Mouse (Mus musculus): ENCODE results near the gene Msto1. TPM values are rescaled to one million over a fixed set of nuclear protein-coding genes. Genes with fewer than 3 reads are reported as not detected.
"Not testable (repeated sequence)": the region's sequence is repeated elsewhere in the genome, so short reads cannot be mapped to it uniquely, and the experiment has no call there.

The Msto1 gene
- 10 to 100 TPM; 12.9 to 13.4 TPM for total RNA-seq (2021)
- long read RNA-seq, experiment 1, transcript Msto1-202 (14 exons, 1,875 nt) = major isoform, 14 of 22 reads
- long read RNA-seq, experiment 1, partial matches to known transcripts = 6 of 22 reads
- long read RNA-seq, experiment 1, other reads (novel, unspliced or antisense) = 2 of 22 reads
- long read RNA-seq, experiment 2, partial matches to known transcripts = 0 of 10 reads
- long read RNA-seq, experiment 2, other reads (novel, unspliced or antisense) = 7 of 10 reads

- peak; percentile 94 to 96 for DNase-seq
Observed at GRCm38 (mm10) chr3:88913511-88914383, at the start of gene Msto1. TSS of gene Msto1 (minus strand) at chr3:88913999.

GRCm38 (mm10) chr3:88963211-88963610 lies 49.4 kb upstream of the Msto1 start:
- DNase-seq = not testable (repeated sequence)

DNA sequence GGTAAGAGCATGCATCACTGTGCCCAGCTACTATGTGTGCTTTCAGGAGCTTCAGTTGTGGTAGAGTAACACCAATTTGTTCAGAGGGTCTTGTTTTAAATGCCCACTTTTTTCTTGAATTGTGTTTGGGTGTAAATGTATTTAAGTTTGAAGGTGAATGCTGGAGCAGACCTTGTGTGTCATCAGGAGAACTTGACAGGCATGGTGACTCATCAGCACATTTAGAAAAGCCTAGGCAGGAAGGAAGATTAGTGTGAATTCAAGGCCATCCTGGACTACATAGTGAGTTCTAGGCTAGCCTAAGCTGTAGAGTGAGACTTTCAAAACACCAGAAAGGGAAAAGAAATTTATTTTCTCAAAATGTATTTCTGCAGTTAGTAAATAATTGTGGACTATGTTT lies 39.9 kb upstream of the Msto1 start:
- no peak for DNase-seq

- DNase-seq = no peak
Observed at GRCm38 (mm10) chr3:88953246-88953645, 39.4 kb upstream of the Msto1 start.

- no peak for DNase-seq
Observed at GRCm38 (mm10) chr3:88951327-88951800, 37.6 kb upstream of the Msto1 start.

- DNase-seq = peak; percentile 82 to 86
Observed at GRCm38 (mm10) chr3:88950576-88951326, 37.0 kb upstream of the Msto1 start, which contains the start of the genes Ash1l and Dap3. TSS of gene Ash1l (plus strand) at chr3:88950622. TSS of gene Dap3 (minus strand) at chr3:88951181.

- DNase-seq = peak; percentile 94 to 95
Observed at GRCm38 (mm10) chr3:88949786-88950575, 36.2 kb upstream of the Msto1 start.

- no peak for DNase-seq
Observed at GRCm38 (mm10) chr3:88944109-88944508, 30.3 kb upstream of the Msto1 start.

DNA sequence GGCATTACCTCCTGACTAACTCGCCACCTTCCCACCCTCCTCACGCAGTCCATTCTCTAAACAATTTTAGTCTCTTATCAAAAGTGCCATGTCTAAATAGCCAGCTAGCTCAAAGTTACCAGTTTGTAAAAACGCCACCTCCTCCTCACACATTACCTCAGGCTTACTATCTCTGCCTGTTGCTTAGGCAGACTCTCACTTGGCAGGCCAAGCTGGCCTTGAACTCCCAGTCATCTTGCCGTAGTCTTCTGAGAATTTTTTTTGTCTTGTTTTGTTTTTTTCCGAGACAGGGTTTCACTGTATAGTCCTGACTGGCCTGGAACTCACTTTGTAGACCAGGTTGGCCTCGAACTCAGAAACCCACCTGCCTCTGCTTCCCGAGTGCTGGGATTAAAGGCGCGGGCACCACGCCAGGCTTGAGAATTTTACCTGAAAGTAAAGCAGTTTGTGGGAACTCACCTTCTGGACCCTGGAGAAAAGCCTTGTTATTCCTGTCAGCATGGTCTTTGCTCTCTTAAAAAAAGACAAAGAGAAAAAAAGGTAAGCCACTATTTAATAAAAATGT lies 28.6 kb upstream of the Msto1 start:
- no peak for DNase-seq

- peak; percentile 16 to 54 for DNase-seq
Observed at GRCm38 (mm10) chr3:88939749-88940148, 25.9 kb upstream of the Msto1 start.

- DNase-seq = no peak
Observed at GRCm38 (mm10) chr3:88939071-88939470, 25.3 kb upstream of the Msto1 start.

GRCm38 (mm10) chr3:88929501-88929900 lies 15.7 kb upstream of the Msto1 start:
- no peak for DNase-seq

- no peak for DNase-seq
Observed at GRCm38 (mm10) chr3:88925651-88926050, 11.9 kb upstream of the Msto1 start.

DNA sequence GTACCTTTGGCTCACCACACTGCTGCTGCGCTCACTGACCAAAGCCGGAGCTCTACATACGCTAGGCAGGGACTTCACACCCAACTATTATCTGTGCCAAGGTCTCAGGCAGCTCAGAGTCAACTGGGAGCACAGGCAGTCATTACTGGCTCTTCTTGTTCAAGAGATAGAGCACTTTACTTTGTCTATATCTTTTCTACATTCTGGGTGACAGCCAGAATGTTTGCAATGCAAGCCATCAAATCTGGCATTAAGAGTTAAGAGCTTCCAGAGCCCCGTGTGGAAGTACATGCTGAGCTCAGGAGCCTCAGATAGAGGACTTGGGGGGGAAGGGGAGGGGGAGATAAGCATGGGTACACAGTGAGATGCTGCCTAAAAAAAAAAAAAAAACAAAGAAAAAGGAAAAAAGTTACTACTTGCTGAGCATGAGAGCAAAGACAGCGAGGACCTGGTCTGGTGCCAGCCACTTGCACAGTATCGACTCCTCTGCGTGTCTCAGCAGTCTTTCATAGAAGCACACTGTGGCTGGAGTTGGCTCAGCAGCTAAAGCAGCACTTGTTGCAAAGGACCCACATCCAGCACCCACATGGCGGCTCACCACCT lies 10.3 kb upstream of the Msto1 start:
- peak in 1 of 2 experiments; percentile 41 for DNase-seq

DNA sequence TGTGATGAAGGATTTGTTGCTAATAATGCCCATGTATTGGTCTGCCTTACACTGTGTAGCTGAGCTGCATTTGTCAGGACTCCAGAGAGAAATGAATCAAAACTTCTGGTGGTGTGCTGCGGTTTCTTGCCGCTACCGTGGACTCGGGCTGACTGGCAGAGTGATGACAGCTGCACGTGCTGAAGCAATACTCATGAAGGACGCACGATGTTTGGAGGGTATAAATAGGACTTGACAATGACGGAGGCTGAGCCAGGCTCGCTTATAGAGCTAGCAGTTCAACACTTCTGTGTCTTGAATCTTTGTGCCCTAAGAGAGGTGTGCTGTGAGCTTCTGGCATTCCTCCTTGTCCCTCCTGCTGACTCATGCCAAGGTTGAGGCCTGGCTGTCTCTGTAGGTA lies 7.6 kb upstream of the Msto1 start:
- DNase-seq = no peak

GRCm38 (mm10) chr3:88918981-88919380 lies 5.2 kb upstream of the Msto1 start:
- no peak for DNase-seq

DNA sequence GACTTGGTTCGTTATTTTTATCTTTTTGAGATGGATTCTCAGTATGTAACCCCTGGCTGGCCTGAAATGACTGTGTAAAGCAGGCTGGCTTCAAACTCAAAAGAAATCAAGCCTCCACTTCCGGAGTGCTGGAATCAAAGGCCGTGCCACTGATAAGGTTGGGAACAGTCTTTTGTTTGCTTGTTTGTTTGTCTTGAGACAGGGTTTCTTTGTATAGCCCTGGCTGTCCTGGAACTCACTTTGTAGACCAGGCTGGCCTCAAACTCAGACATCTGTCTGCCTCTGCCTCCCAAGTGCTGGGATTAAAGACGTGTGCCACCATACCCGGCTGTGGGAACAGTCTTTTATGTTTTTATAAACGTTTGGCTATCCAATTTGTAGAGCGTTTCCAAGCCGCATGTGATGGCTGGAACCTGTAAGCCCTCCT lies 598 bp upstream of the Msto1 start:
- no peak for DNase-seq

GRCm38 (mm10) chr3:88912585-88912984 lies 1.2 kb downstream of the Msto1 start:
- no peak for DNase-seq

DNA sequence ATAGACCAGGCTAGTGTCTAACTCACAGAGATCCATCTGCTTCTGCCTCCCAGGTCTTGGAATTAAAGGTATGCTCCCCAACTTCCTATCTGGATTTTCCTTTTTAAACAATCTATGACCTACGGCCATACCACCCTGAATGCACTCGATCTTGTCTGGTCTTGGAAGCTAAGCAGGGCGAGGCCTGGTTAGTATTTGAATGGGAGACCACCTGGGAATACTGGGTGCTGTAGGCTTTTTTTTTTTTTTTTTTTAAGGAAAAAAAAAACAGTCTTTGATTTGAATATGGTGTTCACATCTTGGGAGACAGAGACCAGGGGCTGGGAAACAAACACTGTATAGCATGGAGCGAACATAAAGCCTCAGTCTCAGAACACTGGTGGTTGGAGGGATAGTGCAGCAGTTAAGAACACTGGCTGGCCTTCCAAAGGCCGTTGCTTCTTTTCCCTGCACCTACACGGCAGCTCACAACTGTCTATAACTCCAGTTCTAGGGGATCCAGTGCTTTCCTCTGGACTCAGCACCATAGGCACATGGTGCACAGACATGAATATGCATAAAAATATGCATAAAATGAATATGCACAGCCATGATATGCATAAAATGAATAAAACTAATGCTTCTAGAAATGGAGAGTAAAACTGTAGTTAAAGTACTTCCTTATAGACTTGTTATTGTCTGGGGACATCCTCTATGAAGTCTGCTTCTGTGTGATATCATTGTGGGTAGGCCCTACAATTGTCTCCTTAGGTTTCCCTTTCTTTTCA lies 7.2 kb downstream of the Msto1 start:
- no peak for DNase-seq

- no peak for DNase-seq
Observed at GRCm38 (mm10) chr3:88905741-88906140, 8.1 kb downstream of the Msto1 start.

Data from heart, adult 18-20 months (tissue).